Mouse (Mus musculus): ENCODE measurements around the gene Fjx1. TPM values are rescaled to one million over a fixed set of nuclear protein-coding genes. Genes with fewer than 3 reads are reported as not detected.

The Fjx1 gene
- total RNA-seq (2021): 10 to 100 TPM; 74.9 to 84.1 TPM

DNA sequence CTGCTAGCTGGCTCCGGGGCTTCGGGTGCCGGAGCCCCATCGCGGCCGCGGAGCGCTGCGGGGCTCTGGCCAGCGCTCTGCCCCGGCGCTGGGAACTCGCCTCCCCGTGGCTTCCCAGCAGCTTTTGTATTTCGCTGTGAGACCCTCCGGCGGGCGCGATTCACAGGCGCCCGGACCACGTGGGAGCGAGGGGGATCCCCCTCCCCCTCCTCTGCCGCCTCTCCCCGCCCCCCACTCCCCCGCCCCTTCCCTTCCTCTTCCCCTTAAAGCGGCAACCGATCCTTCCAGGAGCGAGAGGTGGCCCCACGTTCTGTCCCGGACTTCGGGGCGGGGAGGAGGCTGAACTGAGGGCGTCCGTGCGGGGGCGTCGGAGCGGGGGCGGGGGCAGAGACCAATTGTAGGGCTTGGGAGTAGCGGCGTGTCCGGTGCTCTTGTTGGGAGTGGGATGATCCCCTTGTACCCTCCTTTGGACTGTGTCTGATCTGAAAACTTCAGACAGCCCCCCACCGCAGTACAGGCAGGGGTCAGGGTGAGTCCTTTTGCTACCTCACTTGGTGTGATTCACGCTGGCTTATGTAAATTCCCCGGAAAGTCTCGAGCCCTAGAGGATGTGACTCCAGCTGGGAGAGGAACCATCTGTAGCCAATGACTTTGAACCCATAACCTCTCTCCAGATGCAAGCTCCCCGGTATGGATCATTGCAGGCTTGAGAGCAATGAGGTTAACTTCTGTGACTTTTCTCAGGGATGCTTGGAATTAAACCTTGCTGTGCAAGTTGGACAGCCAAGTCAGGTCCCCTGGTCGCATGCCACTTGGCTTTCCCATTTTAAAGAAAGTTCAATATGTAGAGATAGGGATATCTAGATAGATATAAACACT, at the start of gene Fjx1:
Gene Fjx1, minus strand, starts transcription at position 829 of the 879 bp plus-strand sequence.
- intact Hi-C loops (cut with DNase I): loop anchor here (2.0 to 10.0 kb wide), 7 partner anchors 51 to 745 kb away; partner anchors contain the start of genes Ldlrad3 and Slc1a2
- peak; percentile 66 to 83 for DNase-seq (ENCODE audit: extremely low spot score in 1 of 2, low spot score in 2 of 2)

DNA sequence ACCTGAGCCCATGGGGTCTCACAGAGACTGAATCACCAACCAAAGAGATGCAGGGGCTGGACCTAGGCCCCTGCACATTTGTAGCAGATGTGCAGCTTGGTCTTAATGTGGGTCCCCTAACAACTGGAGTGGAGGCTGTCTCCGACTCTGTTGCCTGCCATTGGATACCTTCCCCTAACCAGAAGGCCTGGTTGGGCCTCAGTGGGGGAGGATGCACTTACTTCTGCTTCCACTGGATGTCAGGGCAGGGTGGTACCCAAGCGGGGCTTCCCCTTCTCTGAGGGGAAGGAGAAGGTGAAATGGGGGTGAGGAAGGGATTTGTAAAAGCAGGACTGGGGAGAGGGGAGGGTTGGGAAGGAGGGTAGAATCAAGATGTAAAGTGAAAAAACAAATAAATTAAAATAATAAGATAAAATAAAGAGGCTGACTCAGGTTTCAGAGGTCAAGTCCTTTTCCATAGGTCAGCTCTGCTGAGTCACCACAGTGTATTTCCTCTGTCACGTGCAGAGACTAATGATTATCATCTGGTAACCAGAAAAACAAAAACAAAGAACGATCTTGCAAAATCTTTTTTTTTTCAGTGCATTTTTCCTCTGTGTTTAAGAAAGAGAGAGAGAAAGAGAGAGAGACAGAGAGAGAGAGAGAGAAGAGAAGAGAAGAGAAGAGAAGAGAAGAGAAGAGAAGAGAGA, 47.8 kb upstream of the Fjx1 start:
- intact Hi-C loops (cut with DNase I): no loop called here
- DNase-seq (ENCODE audit: extremely low spot score in 1 of 2, low spot score in 2 of 2): no peak

DNA sequence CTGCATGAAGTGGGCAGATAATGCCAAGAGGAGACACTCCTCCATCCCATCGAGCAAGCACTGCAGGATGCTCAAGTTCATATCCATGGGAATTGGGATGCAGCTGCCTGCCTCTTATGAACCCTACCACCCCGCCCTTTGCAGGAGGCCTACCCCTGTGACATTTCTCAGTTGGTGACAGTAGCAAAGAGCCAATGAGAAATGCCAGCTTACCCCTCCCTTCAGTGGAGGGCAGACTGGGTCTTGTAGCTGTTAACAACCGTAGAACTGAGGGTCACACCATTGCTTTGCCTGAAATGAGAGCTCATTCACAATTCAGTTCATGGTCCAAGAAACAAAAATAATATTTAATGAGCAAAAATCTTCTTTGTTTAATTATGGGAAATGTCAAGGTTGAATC, 28.4 kb upstream of the Fjx1 start:
- no peak for DNase-seq (ENCODE audit: extremely low spot score in 1 of 2, low spot score in 2 of 2)

DNA sequence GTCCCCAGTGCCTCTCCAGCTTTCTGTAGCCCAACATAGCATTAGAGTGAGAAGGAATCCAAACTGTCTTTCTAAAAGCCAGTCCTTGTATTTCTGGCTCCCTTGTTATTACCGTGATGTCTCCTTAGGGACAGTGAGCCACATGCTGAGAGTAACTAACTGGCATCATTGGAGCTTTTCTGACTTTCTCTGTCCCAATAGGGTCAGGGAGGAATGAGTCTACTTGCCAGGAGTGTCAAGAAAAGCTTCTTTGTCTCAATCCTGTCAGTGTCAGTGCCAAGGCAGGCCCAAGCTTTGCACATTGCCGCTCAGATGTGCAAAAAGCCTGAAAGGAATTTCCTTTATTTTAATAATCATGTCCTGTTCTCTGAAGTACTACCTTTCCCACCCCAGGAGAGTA, 23.8 kb upstream of the Fjx1 start:
- DNase-seq (ENCODE audit: extremely low spot score in 1 of 2, low spot score in 2 of 2): no peak

More for the DNA sequence above, 28.4 kb upstream of the Fjx1 start:
- intact Hi-C loops (cut with DNase I): no loop called here

DNA sequence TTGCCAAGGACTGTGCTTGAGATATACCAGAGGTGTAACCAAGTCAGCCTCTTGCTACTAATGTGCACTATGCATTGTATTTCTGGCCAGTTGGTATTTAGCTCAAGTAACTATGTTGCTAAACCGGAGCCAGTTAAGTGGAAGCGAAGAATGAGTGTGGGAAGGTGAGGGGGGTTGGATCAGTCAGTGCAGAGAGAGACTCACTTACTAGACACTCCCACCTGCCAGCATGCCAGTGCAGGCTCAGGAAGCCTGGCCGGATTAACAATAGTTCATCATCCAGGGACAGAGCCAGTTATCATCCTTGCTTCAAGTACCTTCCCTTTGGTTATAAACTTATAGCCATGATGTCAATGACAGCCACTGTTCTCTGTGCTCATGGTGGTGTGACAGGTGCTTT, 16.3 kb upstream of the Fjx1 start:
- intact Hi-C loops (cut with DNase I): no loop called here
- no peak for DNase-seq (ENCODE audit: extremely low spot score in 1 of 2, low spot score in 2 of 2)

More for the DNA sequence above, 23.8 kb upstream of the Fjx1 start:
- intact Hi-C loops (cut with DNase I): no loop called here

DNA sequence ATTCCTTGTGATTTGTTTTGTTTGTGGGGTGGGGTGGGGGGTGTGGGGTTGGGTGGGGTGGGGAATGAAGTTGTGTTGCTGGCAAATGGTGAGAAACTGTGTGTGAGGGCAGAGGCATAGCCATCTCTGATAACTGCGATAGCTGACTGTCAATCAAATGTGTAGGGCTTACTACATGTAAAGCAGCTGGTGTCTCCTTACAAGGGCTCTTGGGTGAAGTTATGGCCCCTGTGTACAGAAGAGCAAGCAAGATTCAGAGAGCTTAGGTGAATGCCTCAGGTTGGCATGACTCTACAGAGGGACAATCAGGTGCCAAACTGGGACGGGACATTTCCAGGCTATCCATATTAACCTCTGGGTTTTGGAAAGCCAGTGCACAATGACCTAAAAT, 12.0 kb upstream of the Fjx1 start:
- no peak for DNase-seq (ENCODE audit: extremely low spot score in 1 of 2, low spot score in 2 of 2)
- intact Hi-C loops (cut with DNase I): no loop called here

DNA sequence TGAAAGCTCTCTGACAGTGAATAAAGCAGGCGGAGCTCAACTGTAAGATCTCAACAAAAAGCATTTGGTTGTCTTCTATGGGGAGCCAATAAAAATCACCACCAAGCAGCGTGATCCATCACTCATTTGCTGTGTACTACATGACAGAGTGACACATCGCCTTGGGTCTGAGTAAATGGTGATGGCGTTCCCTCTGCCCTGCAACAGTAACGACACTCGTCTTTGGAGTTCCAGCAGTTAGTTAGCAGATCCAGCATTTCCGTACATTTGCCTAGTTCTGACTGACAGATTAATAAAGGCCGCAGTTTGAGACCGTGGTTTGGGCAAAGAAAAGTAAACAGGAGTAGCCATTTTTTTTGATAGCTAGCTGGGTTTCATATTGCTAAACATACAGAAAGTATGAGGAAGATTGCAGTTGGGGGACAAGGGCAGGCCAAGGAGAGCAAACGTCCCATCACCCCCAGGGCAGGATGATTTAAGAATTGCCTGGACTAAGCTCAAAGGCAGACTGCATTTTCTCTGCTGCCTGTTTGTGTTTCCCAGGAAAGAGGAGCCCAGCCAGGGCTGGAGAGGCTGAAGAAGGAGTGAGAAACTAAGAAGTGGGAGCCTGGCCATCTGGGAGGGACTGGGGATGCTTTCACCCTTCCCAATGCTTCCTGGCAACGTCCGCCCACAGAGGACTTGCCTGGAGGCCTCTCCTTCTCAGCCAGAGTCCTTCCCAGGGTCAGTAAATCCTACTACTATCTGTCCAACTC, 11.5 kb upstream of the Fjx1 start:
- peak; percentile 48 to 79 for DNase-seq (ENCODE audit: extremely low spot score in 1 of 2, low spot score in 2 of 2)
- intact Hi-C loops (cut with DNase I): no loop called here

DNA sequence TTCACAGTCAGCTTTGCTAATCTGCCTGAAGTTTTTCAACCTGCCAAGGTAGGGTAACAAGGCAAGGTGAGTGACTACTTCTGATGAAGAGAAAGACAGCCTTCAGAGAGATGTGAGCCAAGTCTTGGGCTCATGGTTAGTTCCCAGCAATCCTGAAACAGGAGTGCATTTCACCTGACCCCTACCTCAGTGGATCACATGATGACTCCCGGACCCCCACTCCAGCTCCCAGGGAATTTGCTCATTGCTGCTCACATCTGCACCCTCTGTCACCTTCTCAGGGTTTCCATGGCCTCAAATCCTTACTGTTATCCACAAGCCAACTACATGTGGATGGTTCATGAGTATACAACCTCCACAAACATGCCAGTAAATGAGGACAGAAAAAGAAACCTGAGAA, 9.2 kb upstream of the Fjx1 start:
- intact Hi-C loops (cut with DNase I): no loop called here
- DNase-seq (ENCODE audit: extremely low spot score in 1 of 2, low spot score in 2 of 2): no peak

DNA sequence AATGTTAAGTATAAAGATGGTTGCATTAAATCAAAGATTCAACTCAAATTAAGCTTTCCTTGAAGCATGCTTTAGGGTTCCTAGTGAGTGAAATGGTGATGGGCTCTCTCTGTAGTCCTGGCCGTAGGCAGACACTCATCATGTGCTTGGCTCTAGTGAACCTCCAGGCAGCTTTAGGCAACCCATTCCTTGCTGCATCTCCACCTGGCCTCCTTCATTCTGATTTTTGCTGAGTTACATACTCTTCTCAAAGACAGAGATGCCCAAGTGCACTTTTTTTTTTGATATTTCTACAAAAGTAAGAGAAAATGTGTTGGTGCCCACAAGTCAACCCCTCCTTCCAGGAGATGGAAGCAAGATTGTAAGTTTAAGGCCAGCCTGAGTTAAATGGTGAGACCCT, 2.8 kb upstream of the Fjx1 start:
- intact Hi-C loops (cut with DNase I): loop anchor here (10.0 kb wide), 2 partner anchors 200 to 270 kb away; partner anchors contain the start of genes Ldlrad3 and Slc1a2
- no peak for DNase-seq (ENCODE audit: extremely low spot score in 1 of 2, low spot score in 2 of 2)

DNA sequence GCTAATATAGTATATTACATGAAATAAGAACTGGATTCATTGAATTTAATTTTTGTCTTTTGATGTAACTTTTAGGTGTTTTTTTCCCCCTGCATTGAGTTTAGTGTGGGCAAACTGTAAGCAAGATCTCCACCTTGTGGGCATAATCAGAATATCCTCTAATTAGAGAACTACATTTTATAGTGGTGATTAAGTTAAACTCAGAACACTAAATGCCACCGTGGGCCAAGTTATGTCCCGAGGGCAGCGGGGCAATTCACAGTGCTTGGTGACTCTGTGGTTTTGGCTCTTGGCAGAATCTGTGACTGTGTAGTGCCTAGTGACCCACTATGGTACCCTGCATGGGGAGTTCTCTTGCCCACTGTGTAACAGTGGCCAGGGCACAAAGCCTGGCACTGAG, 1.1 kb upstream of the Fjx1 start:
- DNase-seq (ENCODE audit: extremely low spot score in 1 of 2, low spot score in 2 of 2): no peak
- intact Hi-C loops (cut with DNase I): loop anchor here (2.0 to 10.0 kb wide), 6 partner anchors 201 to 746 kb away; partner anchors contain the start of genes Ldlrad3 and Slc1a2

DNA sequence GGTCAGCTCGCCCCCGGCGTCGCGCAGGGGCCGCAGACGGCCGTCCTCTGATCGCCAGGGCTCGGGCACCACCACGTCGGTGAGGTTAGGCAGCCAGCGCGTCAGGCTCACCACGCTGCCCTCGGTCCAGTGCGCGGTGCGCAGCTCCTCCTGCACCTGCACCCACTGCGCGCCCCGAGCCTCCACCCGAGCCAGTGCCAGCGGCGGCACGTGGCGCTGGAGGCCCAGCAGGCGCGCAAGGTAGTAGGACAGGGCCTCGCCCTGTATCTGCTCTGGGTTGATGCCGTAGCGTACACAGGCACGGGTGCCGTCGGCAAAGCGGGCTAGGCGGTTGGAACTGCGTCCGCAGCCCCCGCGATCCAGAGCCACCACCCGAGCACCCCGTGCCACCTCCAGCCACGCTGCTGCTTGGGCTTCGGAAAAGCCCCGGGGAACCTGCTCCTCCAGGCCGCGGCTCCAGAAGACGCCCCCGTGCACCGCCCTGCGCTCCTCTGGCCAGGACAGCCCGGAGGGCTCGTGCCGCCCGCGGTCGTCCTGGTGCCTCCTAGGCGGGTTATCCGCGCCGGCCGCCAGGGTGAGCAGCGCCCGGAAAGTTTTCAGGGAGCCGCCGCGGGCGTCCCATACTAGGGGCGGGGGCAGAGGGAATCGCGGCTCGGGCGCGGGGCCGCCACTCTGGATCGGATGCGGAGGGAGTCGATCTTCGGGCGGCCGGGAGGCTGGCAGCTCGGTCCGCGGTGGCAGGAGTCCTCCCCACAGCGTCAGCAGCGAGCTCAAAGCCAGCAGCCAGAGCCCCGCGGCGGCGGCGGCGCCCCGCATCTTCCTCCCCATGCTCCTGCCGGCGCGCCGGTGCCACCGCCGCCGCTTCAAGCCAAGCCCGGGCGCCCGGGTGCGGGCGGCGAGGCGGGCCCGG, 1.3 kb downstream of the Fjx1 start:
- DNase-seq (ENCODE audit: extremely low spot score in 1 of 2, low spot score in 2 of 2): peak; percentile 19 to 70
- intact Hi-C loops (cut with DNase I): loop anchor here (2.0 to 10.0 kb wide), 6 partner anchors 50 to 744 kb away; partner anchors contain the start of genes Ldlrad3 and Slc1a2

DNA sequence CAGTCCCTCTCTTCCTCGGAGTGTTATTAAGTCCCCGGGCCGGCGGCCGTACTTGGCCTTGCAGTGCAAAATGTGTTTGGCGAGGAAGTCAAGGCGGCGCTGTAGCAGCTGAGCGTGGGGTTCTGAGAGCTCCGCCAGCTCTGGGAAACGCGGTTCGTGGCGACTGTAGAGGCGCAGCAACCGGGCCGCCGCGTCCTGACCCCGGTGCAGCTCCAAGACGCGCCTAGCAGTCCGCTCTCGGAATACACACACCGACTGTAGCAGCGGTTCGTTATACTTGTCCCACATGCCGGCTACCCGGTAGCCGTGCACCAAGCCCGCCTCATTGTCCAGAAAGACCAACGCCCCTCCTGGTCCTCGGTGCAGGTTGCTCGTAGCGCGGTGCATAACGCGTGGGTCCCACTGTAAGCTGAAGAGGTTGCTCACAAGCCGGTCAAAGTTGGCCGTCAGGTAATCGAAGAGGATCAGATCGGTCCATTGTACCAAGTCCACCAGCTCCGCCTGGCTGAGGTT, 2.0 kb downstream of the Fjx1 start:
- DNase-seq (ENCODE audit: extremely low spot score in 1 of 2, low spot score in 2 of 2): peak; percentile 47 to 74
- intact Hi-C loops (cut with DNase I): loop anchor here (2.0 to 10.0 kb wide), 6 partner anchors 50 to 743 kb away; partner anchors contain the start of genes Ldlrad3 and Slc1a2

DNA sequence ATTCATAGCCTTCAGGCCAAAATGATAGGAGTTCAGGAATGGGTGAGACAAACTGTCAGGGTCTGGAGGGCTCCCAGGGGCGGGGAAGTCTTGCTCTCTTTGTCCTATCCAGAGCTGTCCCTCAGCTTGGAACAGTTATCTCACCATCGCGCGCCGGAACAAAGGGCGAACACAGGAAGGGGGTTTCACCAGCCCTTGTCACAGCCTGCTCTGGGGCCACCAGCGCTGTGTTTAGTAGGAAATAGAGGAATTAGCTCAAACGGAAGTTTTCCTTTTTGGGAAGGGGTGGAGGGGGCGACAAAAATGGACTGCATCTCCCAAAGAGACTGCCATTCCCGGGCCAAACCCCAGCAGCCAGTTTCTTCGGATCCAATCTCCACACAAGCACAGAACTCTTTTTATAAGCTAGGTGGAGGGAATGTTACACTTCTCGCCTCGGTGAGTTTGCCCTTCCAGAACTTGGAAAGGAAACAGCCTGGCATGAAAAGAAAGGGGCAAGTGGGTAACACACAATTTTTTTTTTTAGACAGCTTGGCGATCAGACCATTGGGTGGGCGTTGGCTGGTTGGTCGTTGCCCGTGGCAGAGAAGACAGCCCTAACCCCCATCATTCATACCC, 2.6 kb downstream of the Fjx1 start:
- DNase-seq (ENCODE audit: extremely low spot score in 1 of 2, low spot score in 2 of 2): peak in 1 of 2 experiments; percentile 51
- intact Hi-C loops (cut with DNase I): loop anchor here (2.0 to 10.0 kb wide), 6 partner anchors 49 to 742 kb away; partner anchors contain the start of genes Ldlrad3 and Slc1a2

DNA sequence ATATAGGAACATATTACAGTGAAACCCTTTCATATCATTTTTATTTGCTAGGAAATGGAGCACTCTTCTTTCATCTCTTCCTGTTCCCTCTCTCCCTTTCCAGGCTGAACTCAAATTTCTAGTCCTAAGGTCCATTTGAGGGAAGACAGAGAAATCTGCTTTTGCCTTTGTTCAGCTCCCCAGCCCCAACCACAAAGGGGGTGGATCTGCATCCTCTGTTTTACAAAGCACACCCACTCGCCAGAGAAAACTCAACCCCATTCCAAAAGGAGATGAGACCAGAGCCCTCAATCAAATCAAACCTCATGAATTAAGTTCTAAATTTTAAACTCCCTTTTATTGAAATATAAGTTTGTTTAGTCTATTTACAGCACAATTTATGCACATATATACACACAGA, 3.2 kb downstream of the Fjx1 start:
- DNase-seq (ENCODE audit: extremely low spot score in 1 of 2, low spot score in 2 of 2): no peak
- intact Hi-C loops (cut with DNase I): no loop called here

DNA sequence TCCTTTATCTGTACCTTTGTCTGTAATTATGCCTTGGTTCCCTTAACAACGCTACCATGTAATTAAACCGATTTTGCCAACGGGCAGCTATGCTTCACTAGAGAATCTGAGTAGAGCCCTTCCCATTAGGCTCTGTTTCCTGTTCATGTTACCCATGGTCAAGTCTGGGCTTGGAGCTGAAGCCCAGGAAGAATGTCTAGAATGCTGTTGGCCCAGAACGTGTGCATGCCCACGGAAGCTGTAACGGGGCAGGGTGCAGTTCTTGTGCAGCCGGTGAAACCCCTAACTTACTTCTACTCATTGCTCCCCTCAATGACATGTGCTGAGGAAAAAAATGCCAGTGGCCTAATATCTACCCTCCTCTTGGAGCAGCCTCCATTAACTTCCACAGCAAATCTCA, 4.5 kb downstream of the Fjx1 start:
- no peak for DNase-seq (ENCODE audit: extremely low spot score in 1 of 2, low spot score in 2 of 2)
- intact Hi-C loops (cut with DNase I): no loop called here

DNA sequence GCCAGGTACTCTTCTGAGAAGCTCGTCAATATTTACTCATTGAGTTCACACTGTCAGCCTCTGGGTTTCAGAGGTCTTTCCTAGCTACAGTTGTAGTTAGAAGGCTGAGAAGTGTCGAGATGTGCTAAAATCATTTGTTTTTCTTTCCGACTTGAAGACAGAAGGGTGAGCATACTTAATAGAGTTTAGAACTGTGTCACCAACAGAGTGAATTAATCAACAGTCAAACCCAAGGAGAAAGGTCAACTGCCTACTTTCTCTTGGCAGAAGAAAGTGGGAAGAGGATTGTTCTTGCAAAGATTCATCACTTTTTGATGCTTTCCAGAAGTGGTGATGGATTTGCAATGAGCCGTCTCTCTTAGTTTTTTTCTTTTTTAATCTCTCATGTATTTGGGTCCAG, 5.4 kb downstream of the Fjx1 start:
- intact Hi-C loops (cut with DNase I): no loop called here
- DNase-seq (ENCODE audit: extremely low spot score in 1 of 2, low spot score in 2 of 2): no peak

DNA sequence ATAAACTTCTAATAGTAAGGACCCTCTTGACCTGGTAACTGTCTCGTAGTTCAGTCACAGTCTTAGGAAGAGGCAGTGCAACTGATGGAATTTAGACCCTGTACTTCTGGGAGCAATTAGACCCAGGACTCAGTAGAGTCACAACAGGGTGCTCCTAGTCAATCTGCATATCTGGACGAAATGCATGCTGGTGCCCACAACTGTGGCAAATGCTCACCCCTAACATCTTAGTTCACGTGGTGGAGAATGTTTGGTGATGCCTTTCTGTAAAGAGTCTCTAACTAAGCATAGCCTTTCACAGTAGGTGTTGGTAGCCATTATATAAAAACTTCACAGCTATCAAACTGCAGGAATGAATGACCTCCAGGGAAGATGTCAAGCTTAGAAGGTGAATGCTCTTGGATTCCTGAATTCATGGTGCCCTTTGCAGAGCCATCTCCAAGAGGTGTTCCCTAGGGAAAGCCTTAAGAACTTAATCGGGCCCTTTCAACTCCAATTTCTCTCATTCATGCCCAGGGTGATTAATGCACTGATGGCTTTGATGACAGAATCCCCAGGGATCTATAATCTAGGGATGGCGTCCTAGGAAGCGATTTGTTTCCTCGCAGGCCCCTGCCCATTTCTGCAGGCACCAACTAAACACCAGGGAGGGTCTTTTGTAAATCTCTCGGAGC, 14.8 kb downstream of the Fjx1 start:
- intact Hi-C loops (cut with DNase I): no loop called here

More for the DNA sequence above, 14.8 kb downstream of the Fjx1 start:
- no peak for DNase-seq (ENCODE audit: extremely low spot score in 1 of 2, low spot score in 2 of 2)

Data from left cerebral cortex, postnatal 10 days (tissue).